Mouse (Mus musculus) liver, embryonic 16.5 days (tissue): ENCODE data around the gene Ndufaf1. TPM values are rescaled to one million over a fixed set of nuclear protein-coding genes. Genes with fewer than 3 reads are reported as not detected.
A peak's percentile ranks its signal among the peaks of the same experiment; 100 is the strongest.
"Not testable (repeated sequence)": the region's sequence is repeated elsewhere in the genome, so short reads cannot be mapped to it uniquely, and the experiment has no call there.

Source experiments
- ATAC-seq: fragments of 200-750 bp; cut with Nextera tagmentation; 2 replicates; pipeline ENCODE4 v1.8.0; 2017; ENCODE audit warnings: low read depth, mild to moderate bottlenecking, moderate number of reproducible peaks, moderate library complexity
- H3K27ac ChIP-seq: fragments of 300-500 bp; sonication (generic); 2 replicates; pipeline ENCODE4 v1.5.1; 2014; ENCODE audit warnings: mild to moderate bottlenecking, low read length
- H3K27me3 ChIP-seq: fragments of 300-500 bp; sonication (generic); 2 replicates; pipeline ENCODE4 v1.6.1; 2014; ENCODE audit warnings: low read depth, low read length, mixed read lengths; ENCODE audit not compliant: control insufficient read depth, insufficient read depth
- H3K36me3 ChIP-seq: fragments of 300-500 bp; sonication (generic); 2 replicates; pipeline ENCODE4 v1.6.1; 2014; ENCODE audit warnings: mild to moderate bottlenecking; ENCODE audit not compliant: control insufficient read depth, insufficient read depth
- H3K4me1 ChIP-seq: fragments of 300-500 bp; sonication (generic); 2 replicates; pipeline ENCODE4 v1.6.1; 2014; ENCODE audit warnings: low read depth, low read length, mixed read lengths; ENCODE audit not compliant: control insufficient read depth
- H3K4me2 ChIP-seq: fragments of 300-500 bp; sonication (generic); 2 replicates; pipeline ENCODE4 v1.6.1; 2014; ENCODE audit warnings: low read depth, low read length, mixed read lengths
- H3K4me3 ChIP-seq: fragments of 300-500 bp; sonication (generic); 2 replicates; pipeline ENCODE4 v1.5.1; 2014; ENCODE audit warnings: low read depth, mild to moderate bottlenecking, low read length
- H3K9ac ChIP-seq: fragments of 300-500 bp; sonication (generic); 2 replicates; pipeline ENCODE4 v1.6.1; 2014; ENCODE audit warnings: low read depth, low read length
- H3K9me3 ChIP-seq: fragments of 300-500 bp; sonication (generic); replicated peaks from 2 replicates; pipeline ENCODE4 v1.6.1; 2016; ENCODE audit warnings: low read length; ENCODE audit not compliant: control insufficient read depth
- WGBS: fragments of 180-500 bp; shearing (Covaris S2); extraction: QIAGEN DNeasy Blood & Tissue Kit; methylation state at CpG from one replicate; pipeline ENCODE4 v1.1.7; 2014; ENCODE audit not compliant: insufficient replicate concordance; 5-methylcytosine and 5-hydroxymethylcytosine counted together
- polyA plus RNA-seq: library from polyadenylated mRNA; unstranded; fragments of >200 nt; fragmentation: Nextera tagmentation; extraction: Ambion mirVana; gene quantifications from 2 replicates; pipeline ENCODE4 v1.2.1, GENCODE M21; 2015

The Ndufaf1 gene
- polyA plus RNA-seq, 1 experiment from 2014 or later = 28.2 TPM

DNA sequence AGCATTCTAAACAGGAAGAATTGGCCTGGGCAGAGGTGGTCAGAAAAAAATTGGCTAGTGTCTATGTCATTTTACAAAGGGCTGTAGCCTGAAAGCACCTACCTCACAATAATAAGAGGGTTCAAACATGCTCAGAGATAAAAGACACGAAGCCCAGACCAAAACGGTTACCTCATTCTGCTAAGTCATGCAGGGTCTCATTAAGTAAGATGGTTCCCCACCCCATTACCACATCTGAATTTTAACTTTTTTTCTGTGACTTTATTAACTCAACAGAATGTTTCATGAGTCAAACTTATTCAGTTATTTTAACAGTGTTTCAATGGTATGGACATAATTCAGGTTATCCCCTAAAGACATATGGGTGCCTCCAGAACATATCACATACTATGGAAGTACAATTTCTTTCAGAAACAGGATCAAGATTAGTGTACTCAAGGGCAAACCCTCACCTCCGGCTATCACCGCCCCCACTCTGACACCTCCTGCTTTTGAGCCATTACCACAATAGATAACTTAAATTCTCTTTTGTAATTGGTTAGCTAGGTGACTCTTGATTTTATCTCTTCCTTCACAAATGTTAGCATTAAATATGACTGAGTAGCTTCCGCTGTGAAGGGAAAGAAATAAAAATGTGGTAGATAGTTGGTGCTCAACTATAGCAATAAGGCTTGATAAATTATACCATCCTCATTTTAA lies 21.3 kb downstream of the Ndufaf1 start:
- ATAC-seq = no peak
- no peak overlapping the region for H3K4me2 ChIP-seq
- H3K9ac ChIP-seq = no peak overlapping the region
- H3K27ac ChIP-seq = no peak overlapping the region
- no peak overlapping the region for H3K4me3 ChIP-seq
- 78% methylated on average over 5 of the region's 5 CpGs for WGBS
- no peaks in the 10 kb centered on the region for H3K9me3 ChIP-seq
- no peaks in the 10 kb centered on the region for H3K4me1 ChIP-seq
- H3K27me3 ChIP-seq = no peaks in the 10 kb centered on the region
- H3K36me3 ChIP-seq = peaks cover 94% of the 10 kb centered on the region

DNA sequence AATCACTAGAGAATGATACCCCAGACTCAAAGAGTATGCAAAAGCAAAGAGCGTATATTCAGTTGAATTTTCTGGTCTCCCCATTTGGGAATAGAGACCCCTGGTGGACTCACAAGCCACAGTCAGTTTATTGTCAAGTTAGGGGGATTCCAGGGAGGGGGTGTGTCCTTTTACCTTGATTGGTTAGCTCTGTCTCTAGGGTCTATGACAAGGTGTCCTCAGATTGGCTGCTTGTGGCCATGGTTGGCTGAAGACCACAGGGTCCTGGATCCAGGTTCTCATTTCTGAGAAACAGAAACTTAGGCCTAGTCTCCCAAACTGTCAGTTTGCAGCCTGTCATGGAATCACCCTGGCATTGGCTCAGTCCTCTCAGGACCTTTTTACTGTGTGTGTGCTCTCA lies 25.8 kb downstream of the Ndufaf1 start:
- WGBS = 86% methylated on average over 1 of the region's 1 CpGs
- H3K36me3 ChIP-seq = peaks cover 92% of the 10 kb centered on the region
- no peak overlapping the region for H3K27ac ChIP-seq

DNA sequence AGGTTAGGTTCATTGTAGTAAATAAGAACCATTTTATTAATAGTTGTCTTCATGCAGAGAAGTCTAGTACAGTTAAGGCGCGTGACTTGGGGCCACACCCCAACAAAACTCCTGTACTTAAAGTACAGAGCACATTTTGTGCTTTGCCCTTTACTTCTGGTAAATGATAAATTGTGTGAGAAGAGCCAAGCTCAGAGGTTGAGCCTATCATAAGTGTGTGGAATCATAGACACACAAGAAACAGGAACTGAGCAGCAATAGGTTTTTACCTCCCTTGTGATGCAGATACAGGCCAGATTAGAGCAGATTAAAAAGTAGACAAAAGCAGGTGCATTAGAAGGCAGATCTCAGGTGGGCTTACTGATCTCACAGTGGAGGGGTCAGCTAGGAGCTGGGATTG lies 41.3 kb downstream of the Ndufaf1 start:
- Histone ChIP-seq H3K4me1 (peaks cover 19% of the 10 kb centered on the region), H3K9me3 (no peaks in the 10 kb centered on the region), H3K4me3 (peak overlapping the region; percentile 86), H3K4me2 (peak overlapping the region; percentile 74), H3K9ac (peak overlapping the region; percentile 12; the same call in 1 of the 2 replicates), H3K27me3 (no peaks in the 10 kb centered on the region), H3K36me3 (peaks cover 40% of the 10 kb centered on the region), H3K27ac (no peak overlapping the region)
- no peak for ATAC-seq
- 77% methylated on average over 2 of the region's 2 CpGs for WGBS

More for the DNA sequence above, 25.8 kb downstream of the Ndufaf1 start:
- Histone ChIP-seq H3K9me3 (no peaks in the 10 kb centered on the region), H3K4me3 (no peak overlapping the region), H3K27me3 (no peaks in the 10 kb centered on the region), H3K9ac (no peak overlapping the region), H3K4me1 (no peaks in the 10 kb centered on the region), H3K4me2 (no peak overlapping the region)
- no peak for ATAC-seq

DNA sequence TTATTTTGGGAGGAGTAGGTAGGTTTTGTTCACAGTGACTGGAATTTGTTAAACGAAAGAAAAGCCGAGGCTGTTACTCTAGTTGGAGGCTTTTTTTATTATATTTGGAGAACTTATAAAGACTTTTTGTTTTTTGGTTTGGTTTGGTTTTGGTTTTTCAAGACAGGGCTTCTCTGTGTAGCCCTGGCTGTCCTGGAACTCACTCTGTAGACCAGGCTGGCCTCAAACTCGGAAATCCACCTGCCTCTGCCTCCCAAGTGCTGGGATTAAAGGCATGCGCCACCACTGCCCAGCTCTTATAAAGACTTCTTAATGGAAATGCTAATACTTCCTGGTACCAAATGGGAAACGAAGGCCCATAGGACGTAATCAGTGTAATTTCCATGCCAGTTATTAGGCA lies 43.6 kb downstream of the Ndufaf1 start:
- peaks cover 20% of the 10 kb centered on the region for H3K36me3 ChIP-seq
- H3K27ac ChIP-seq = peak overlapping the region; percentile 81
- peak overlapping the region; percentile 78 for H3K9ac ChIP-seq
- H3K4me1 ChIP-seq = peaks cover 19% of the 10 kb centered on the region
- not testable (repeated sequence) for H3K27me3 ChIP-seq, H3K9me3 ChIP-seq, ATAC-seq
- H3K4me3 ChIP-seq = peak overlapping the region; percentile 86
- WGBS = 2% methylated on average over 6 of the region's 6 CpGs
- H3K4me2 ChIP-seq = peak overlapping the region; percentile 74

DNA sequence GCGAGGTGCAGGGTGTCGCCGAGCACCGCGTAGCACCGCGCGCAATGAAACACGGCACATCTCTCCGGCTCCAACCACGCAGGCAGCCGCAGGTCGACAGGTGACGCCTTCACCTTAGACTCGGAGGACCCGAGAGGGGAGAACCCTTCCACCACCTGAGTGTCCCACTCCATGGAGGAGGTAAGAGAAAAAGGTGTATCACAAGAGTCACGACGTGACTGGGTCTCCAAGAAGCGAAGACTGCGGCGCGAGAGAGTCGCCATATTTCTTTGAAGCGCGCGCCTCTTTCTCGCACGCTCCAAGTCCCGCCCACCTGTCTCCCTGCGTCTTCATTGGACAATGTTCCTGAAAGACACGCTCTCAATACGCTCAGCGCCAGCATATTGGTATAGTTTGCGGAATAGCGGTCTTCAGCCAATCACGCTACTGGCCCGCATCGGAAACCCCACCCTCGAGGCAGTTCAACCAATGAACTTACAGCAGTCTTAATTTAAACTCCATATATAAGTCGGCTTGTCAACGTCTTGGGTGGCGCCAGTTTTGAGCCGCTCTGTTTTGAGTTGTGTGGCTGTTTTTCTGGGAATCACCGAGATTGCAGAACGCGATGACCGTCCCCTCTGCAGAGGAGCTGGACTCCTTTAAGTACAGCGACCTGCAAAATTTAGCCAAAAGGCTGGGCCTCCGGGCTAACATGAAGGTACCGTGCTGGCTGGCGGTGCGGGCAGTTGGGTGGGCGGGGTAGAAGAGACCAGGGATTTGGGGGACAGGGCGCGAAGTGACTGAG lies 44.2 kb downstream of the Ndufaf1 start, which contains the start of the genes Nusap1 and Oip5:
Gene Nusap1 (plus strand): TSS at position 100 of the 784 bp plus-strand sequence.
Gene Oip5 (minus strand): TSS at position 271 of the 784 bp plus-strand sequence.
- H3K27ac ChIP-seq = peak within 1 kb of the TSS; percentile 94

DNA sequence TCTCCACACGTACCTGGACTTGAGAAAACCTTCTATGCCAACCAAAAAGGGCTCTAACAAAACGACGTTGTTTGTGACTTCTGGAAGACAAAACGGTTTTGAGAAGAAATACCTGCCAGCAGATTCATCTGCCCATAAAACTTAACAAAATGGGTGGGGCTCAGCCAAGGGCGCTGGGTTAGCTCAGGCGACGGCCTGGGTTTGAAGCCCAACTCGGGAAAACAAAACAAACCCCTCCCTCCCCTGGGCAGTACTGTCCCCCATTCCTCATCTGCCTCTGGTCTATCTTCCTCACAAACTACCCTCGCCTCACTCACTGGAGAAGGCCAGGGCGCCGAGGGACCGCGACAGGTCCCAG lies 44.8 kb downstream of the Ndufaf1 start:
- H3K9me3 ChIP-seq = no peaks in the 10 kb centered on the region

More for the DNA sequence above, 44.2 kb downstream of the Ndufaf1 start, which contains the start of the genes Nusap1 and Oip5:
- H3K4me1 ChIP-seq = peaks cover 19% of the 10 kb centered on the region
- peak within 1 kb of the TSS; percentile 88 for H3K9ac ChIP-seq
- H3K36me3 ChIP-seq = peaks cover 14% of the 10 kb centered on the region
- peak within 1 kb of the TSS; percentile 74 for H3K4me2 ChIP-seq
- WGBS = under 1% methylated on average over 55 of the region's 55 CpGs
- peak; percentile 98 for ATAC-seq
- no peaks in the 10 kb centered on the region for H3K27me3 ChIP-seq
- no peaks in the 10 kb centered on the region for H3K9me3 ChIP-seq
- peak within 1 kb of the TSS; percentile 86 for H3K4me3 ChIP-seq

DNA sequence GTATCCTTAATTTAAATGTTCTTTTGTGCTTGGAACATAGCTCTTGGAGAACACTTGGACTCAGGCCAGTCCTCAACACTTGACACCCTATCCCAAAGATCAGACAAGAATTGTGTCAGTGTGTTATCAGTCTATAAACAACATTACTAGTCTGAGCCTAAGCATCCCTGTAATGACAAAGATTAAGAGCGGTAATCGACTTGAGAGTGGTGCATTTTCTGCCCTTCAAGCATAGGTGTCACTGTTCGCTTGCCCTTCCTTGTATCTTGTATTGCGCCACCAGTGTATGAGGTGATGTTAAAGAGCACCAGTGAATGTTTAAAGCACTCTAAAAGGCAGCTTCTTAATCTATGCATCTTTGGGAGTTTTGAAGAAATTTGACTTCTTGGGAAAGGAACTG lies 55.6 kb downstream of the Ndufaf1 start:
- peak; percentile 44 for ATAC-seq
- Histone ChIP-seq H3K4me1 (peaks cover 45% of the 10 kb centered on the region), H3K9ac (no peak overlapping the region), H3K27ac (peak overlapping the region; percentile 93), H3K4me3 (no peak overlapping the region), H3K27me3 (no peaks in the 10 kb centered on the region), H3K36me3 (peaks cover 56% of the 10 kb centered on the region), H3K4me2 (no peak overlapping the region), H3K9me3 (no peaks in the 10 kb centered on the region)
- WGBS = 33% methylated on average over 4 of the region's 4 CpGs

More for the DNA sequence above, 44.8 kb downstream of the Ndufaf1 start:
- ATAC-seq = peak; percentile 68
- no peaks in the 10 kb centered on the region for H3K27me3 ChIP-seq
- peaks cover 9% of the 10 kb centered on the region; the same call in 1 of the 2 replicates for H3K36me3 ChIP-seq
- peak overlapping the region; percentile 88 for H3K9ac ChIP-seq
- peaks cover 19% of the 10 kb centered on the region for H3K4me1 ChIP-seq
- peak overlapping the region; percentile 94 for H3K27ac ChIP-seq
- H3K4me2 ChIP-seq = peak overlapping the region; percentile 71
- WGBS = under 1% methylated on average over 13 of the region's 13 CpGs
- H3K4me3 ChIP-seq = peak overlapping the region; percentile 86
